Mouse (Mus musculus) right cerebral cortex, postnatal 14 days (tissue): ENCODE data around the gene Arl11.
A peak's percentile ranks its signal among the peaks of the same experiment; 100 is the strongest.

Experiments used
- DNase-seq: peaks from one replicate; pipeline ENCODE4 v3.0.0; 2022

Arl11 gene

GRCm38 (mm10) chr14:61330591-61330990, 21.0 kb downstream of the Arl11 start:
- DNase-seq: peak; percentile 46

GRCm38 (mm10) chr14:61330996-61331561, 21.5 kb downstream of the Arl11 start:
- DNase-seq: peak; percentile 91

GRCm38 (mm10) chr14:61339381-61339780, 29.8 kb downstream of the Arl11 start:
- DNase-seq: no peak

GRCm38 (mm10) chr14:61344590-61344989, 35.0 kb downstream of the Arl11 start:
- no peak for DNase-seq

GRCm38 (mm10) chr14:61346827-61347698, 37.5 kb downstream of the Arl11 start:
- peak; percentile 46 for DNase-seq

GRCm38 (mm10) chr14:61349876-61350275, 40.3 kb downstream of the Arl11 start:
- no peak for DNase-seq

- no peak for DNase-seq
These were observed 41.3 kb downstream of the Arl11 start for GRCm38 (mm10) chr14:61350808-61351207.

GRCm38 (mm10) chr14:61354251-61355235, 45.0 kb downstream of the Arl11 start:
- DNase-seq: no peak

- peak; percentile 85 for DNase-seq
These were observed 50.8 kb downstream of the Arl11 start, which contains the start of gene Ebpl for GRCm38 (mm10) chr14:61360131-61360980. TSS of gene Ebpl (minus strand) at chr14:61360439.

GRCm38 (mm10) chr14:61360981-61361511, 51.5 kb downstream of the Arl11 start:
- no peak for DNase-seq
